Mouse (Mus musculus): Measurements from ENCODE around the gene Gas7. TPM values are rescaled to one million over a fixed set of nuclear protein-coding genes. Genes with fewer than 3 reads are reported as not detected.

Gene Gas7
- polyA plus RNA-seq (2014; fragmentation: Nextera tagmentation; extraction: Ambion mirVana), result 39.5 and 49.3 TPM in 2 replicates

- peaks cover 6% of the 10 kb centered on the region; the same call in 1 of the 2 replicates for H3K4me1 ChIP-seq (ENCODE audit: control insufficient read depth, insufficient read depth, low read length)
- ATAC-seq (peak; percentile 80), DNase-seq (ENCODE audit: low spot score) (peak; percentile 59)
- peak within 1 kb of the TSS; percentile 65 for H3K4me3 ChIP-seq (ENCODE audit: low read depth, low read length)
- H3K36me3 ChIP-seq (ENCODE audit: control insufficient read depth, insufficient read depth, low read length), result no peaks in the 10 kb centered on the region
- peaks cover 18% of the 10 kb centered on the region; the same call in 1 of the 2 replicates for H3K27me3 ChIP-seq (replicated peaks; ENCODE audit: control insufficient read depth, insufficient read depth, low read length)
- H3K9ac ChIP-seq (ENCODE audit: low read length), result peak within 1 kb of the TSS; percentile 69
- under 1% methylated on average over 76 of the region's 78 CpGs for WGBS
- no peaks in the 10 kb centered on the region for H3K9me3 ChIP-seq (replicated peaks; ENCODE audit: control insufficient read depth, low read length)
- H3K4me2 ChIP-seq (ENCODE audit: low read length), result peak within 1 kb of the TSS; percentile 98
- H3K27ac ChIP-seq (ENCODE audit: low read depth, low read length), result peak within 1 kb of the TSS; percentile 9; the same call in 1 of the 2 replicates
Observed at GRCm38 (mm10) chr11:67454874-67455526, at the start of gene Gas7. Gene Gas7, plus strand, starts transcription at chr11:67455437.

- H3K4me1 ChIP-seq (ENCODE audit: control insufficient read depth, insufficient read depth, low read length), result no peaks in the 10 kb centered on the region
- no peak overlapping the region for H3K27ac ChIP-seq (ENCODE audit: low read depth, low read length)
- H3K27me3 ChIP-seq (replicated peaks; ENCODE audit: control insufficient read depth, insufficient read depth, low read length), result no peaks in the 10 kb centered on the region
- no peak overlapping the region for H3K4me3 ChIP-seq (ENCODE audit: low read depth, low read length)
- no peak for ATAC-seq
- peak; percentile 40 for DNase-seq (ENCODE audit: low spot score)
- no peak overlapping the region for H3K4me2 ChIP-seq (ENCODE audit: low read length)
- no peak overlapping the region for H3K9ac ChIP-seq (ENCODE audit: low read length)
- H3K36me3 ChIP-seq (ENCODE audit: control insufficient read depth, insufficient read depth, low read length), result no peaks in the 10 kb centered on the region
- WGBS, result 78% methylated on average over 6 of the region's 6 CpGs
- no peaks in the 10 kb centered on the region for H3K9me3 ChIP-seq (replicated peaks; ENCODE audit: control insufficient read depth, low read length)
Observed at GRCm38 (mm10) chr11:67414346-67414940, 40.8 kb upstream of the Gas7 start.

GRCm38 (mm10) chr11:67423575-67423974 lies 31.7 kb upstream of the Gas7 start:
- WGBS, result 85% methylated on average over 13 of the region's 13 CpGs
- Histone ChIP-seq H3K27ac (ENCODE audit: low read depth, low read length) (no peak overlapping the region), H3K4me1 (ENCODE audit: control insufficient read depth, insufficient read depth, low read length) (no peaks in the 10 kb centered on the region), H3K27me3 (replicated peaks; ENCODE audit: control insufficient read depth, insufficient read depth, low read length) (no peaks in the 10 kb centered on the region), H3K36me3 (ENCODE audit: control insufficient read depth, insufficient read depth, low read length) (no peaks in the 10 kb centered on the region), H3K4me2 (ENCODE audit: low read length) (no peak overlapping the region), H3K9ac (ENCODE audit: low read length) (no peak overlapping the region), H3K4me3 (ENCODE audit: low read depth, low read length) (no peak overlapping the region), H3K9me3 (replicated peaks; ENCODE audit: control insufficient read depth, low read length) (no peaks in the 10 kb centered on the region)
- ATAC-seq (no peak), DNase-seq (ENCODE audit: low spot score) (peak; percentile 7)

DNA sequence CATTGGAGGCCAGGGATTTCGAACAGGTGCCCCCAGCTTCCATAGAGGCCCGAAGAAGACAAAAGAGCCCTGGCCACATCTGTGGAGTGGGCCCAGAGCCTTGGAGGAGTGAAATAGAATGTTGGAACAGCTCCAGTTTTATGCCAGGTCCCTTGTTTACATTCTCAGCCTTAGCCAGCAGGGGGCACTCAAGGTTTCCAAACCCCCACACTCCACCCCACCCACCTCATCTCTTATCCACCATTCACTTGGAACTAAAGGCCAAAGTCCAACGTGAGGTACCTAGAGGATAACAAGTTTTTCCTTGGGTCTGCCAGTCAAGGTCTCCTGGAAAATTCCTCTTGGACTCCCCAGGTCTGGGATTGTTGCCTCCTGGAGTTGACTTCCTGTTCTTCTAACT lies 27.0 kb upstream of the Gas7 start:
- H3K27me3 ChIP-seq (replicated peaks; ENCODE audit: control insufficient read depth, insufficient read depth, low read length), result no peaks in the 10 kb centered on the region
- H3K27ac ChIP-seq (ENCODE audit: low read depth, low read length), result no peak overlapping the region
- peaks cover 5% of the 10 kb centered on the region; the same call in 1 of the 2 replicates for H3K4me1 ChIP-seq (ENCODE audit: control insufficient read depth, insufficient read depth, low read length)
- ATAC-seq (no peak), DNase-seq (ENCODE audit: low spot score) (peak; percentile 27)
- WGBS, result 32% methylated on average over 3 of the region's 3 CpGs
- H3K36me3 ChIP-seq (ENCODE audit: control insufficient read depth, insufficient read depth, low read length), result no peaks in the 10 kb centered on the region
- H3K9me3 ChIP-seq (replicated peaks; ENCODE audit: control insufficient read depth, low read length), result no peaks in the 10 kb centered on the region
- no peak overlapping the region for H3K4me2 ChIP-seq (ENCODE audit: low read length)
- H3K9ac ChIP-seq (ENCODE audit: low read length), result no peak overlapping the region
- H3K4me3 ChIP-seq (ENCODE audit: low read depth, low read length), result no peak overlapping the region

DNA sequence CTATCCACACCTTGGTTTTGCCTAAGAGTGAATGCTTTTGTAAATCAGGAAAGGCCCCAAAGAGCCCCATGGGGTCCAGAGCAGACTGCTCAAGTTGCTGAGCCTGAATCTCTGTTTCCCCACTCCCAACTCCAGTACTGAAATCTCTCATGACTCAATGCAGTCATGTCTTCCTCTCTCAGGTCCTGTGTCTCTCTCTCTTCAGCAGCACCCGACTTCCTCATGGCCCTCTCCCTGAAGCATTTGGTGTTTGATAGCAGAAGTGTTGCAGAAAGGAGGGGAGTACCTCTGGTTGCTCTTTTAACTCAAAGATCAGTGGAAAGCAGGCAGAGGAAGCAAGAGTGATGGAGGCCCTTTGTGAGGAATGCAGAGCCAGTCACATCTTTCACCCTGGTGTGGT lies 25.4 kb upstream of the Gas7 start:
- WGBS, result 88% methylated on average over 1 of the region's 1 CpGs
- DNase-seq (ENCODE audit: low spot score) (no peak), ATAC-seq (no peak)
- no peak overlapping the region for H3K27ac ChIP-seq (ENCODE audit: low read depth, low read length)
- no peaks in the 10 kb centered on the region for H3K9me3 ChIP-seq (replicated peaks; ENCODE audit: control insufficient read depth, low read length)
- H3K36me3 ChIP-seq (ENCODE audit: control insufficient read depth, insufficient read depth, low read length), result no peaks in the 10 kb centered on the region
- H3K9ac ChIP-seq (ENCODE audit: low read length), result no peak overlapping the region
- peaks cover 5% of the 10 kb centered on the region; the same call in 1 of the 2 replicates for H3K4me1 ChIP-seq (ENCODE audit: control insufficient read depth, insufficient read depth, low read length)
- H3K4me3 ChIP-seq (ENCODE audit: low read depth, low read length), result no peak overlapping the region
- H3K4me2 ChIP-seq (ENCODE audit: low read length), result no peak overlapping the region
- no peaks in the 10 kb centered on the region for H3K27me3 ChIP-seq (replicated peaks; ENCODE audit: control insufficient read depth, insufficient read depth, low read length)

DNA sequence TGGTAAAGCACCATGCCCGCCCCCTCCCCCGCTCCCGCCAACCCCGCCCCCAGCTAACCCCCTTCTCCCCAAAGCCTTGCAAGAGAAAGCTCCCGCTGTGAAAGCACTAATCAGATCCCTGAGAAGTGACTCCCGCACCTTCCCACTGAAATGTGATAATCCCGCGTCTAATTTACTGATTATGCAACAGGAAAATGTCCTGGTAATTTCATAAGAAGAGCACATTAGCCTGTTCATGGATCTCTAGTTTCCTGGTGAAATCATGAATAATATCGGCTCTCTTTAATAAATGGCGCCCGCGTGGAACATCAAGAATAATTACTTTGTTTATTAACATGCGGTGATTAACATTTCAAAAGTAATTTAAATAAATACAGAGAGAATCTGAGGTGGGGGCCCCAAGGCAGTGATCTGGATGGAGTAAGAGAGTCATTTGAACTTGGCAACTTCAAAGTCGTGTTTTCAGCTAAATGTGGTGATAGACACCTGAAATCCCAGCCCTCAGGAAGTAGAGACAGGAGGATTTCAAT lies 24.1 kb upstream of the Gas7 start:
- Histone ChIP-seq H3K36me3 (ENCODE audit: control insufficient read depth, insufficient read depth, low read length) (no peaks in the 10 kb centered on the region), H3K4me3 (ENCODE audit: low read depth, low read length) (no peak overlapping the region), H3K9me3 (replicated peaks; ENCODE audit: control insufficient read depth, low read length) (no peaks in the 10 kb centered on the region), H3K9ac (ENCODE audit: low read length) (no peak overlapping the region), H3K27ac (ENCODE audit: low read depth, low read length) (no peak overlapping the region), H3K4me2 (ENCODE audit: low read length) (peak overlapping the region; percentile 33), H3K27me3 (replicated peaks; ENCODE audit: control insufficient read depth, insufficient read depth, low read length) (no peaks in the 10 kb centered on the region), H3K4me1 (ENCODE audit: control insufficient read depth, insufficient read depth, low read length) (peaks cover 5% of the 10 kb centered on the region; the same call in 1 of the 2 replicates)
- ATAC-seq, result 0 out of 2 replicates have a peak, but pooled peaks have one; percentile 48
- WGBS, result 8% methylated on average over 14 of the region's 14 CpGs
- peak; percentile 53 for DNase-seq (ENCODE audit: low spot score)

DNA sequence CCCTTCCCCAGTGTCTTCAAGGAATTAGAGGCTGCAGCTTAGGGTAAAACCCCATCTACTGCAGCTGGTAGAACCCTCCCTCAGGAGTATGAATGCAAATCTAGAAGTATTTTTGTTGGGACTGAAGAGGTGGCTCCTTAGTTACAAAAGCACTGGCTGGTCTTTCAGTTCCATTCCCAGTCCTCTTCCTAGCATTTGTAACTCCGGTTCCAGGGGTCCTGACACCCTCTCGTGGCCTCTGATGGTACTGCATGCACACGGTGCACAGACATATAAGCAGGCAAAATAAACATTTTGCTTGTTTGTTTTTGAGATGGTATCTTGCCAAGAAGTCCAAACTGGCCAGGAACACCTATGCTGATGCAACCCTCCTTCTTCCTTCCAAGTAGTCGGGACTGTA lies 23.4 kb upstream of the Gas7 start:
- WGBS, result 68% methylated on average over 4 of the region's 4 CpGs
- H3K4me2 ChIP-seq (ENCODE audit: low read length), result no peak overlapping the region
- no peaks in the 10 kb centered on the region for H3K9me3 ChIP-seq (replicated peaks; ENCODE audit: control insufficient read depth, low read length)
- no peak overlapping the region for H3K4me3 ChIP-seq (ENCODE audit: low read depth, low read length)
- no peaks in the 10 kb centered on the region for H3K27me3 ChIP-seq (replicated peaks; ENCODE audit: control insufficient read depth, insufficient read depth, low read length)
- no peaks in the 10 kb centered on the region for H3K36me3 ChIP-seq (ENCODE audit: control insufficient read depth, insufficient read depth, low read length)
- H3K9ac ChIP-seq (ENCODE audit: low read length), result no peak overlapping the region
- H3K4me1 ChIP-seq (ENCODE audit: control insufficient read depth, insufficient read depth, low read length), result peaks cover 5% of the 10 kb centered on the region; the same call in 1 of the 2 replicates
- DNase-seq (ENCODE audit: low spot score) (no peak), ATAC-seq (no peak)
- no peak overlapping the region for H3K27ac ChIP-seq (ENCODE audit: low read depth, low read length)

- Histone ChIP-seq H3K4me3 (ENCODE audit: low read depth, low read length) (no peak overlapping the region), H3K36me3 (ENCODE audit: control insufficient read depth, insufficient read depth, low read length) (no peaks in the 10 kb centered on the region), H3K9ac (ENCODE audit: low read length) (no peak overlapping the region), H3K4me2 (ENCODE audit: low read length) (no peak overlapping the region), H3K9me3 (replicated peaks; ENCODE audit: control insufficient read depth, low read length) (no peaks in the 10 kb centered on the region), H3K27ac (ENCODE audit: low read depth, low read length) (no peak overlapping the region), H3K4me1 (ENCODE audit: control insufficient read depth, insufficient read depth, low read length) (peaks cover 5% of the 10 kb centered on the region; the same call in 1 of the 2 replicates), H3K27me3 (replicated peaks; ENCODE audit: control insufficient read depth, insufficient read depth, low read length) (no peaks in the 10 kb centered on the region)
- ATAC-seq, result no peak
- DNase-seq (ENCODE audit: low spot score), result no peak
- 90% methylated on average over 5 of the region's 5 CpGs for WGBS
Observed at GRCm38 (mm10) chr11:67433763-67434162, 21.5 kb upstream of the Gas7 start.

- DNase-seq (ENCODE audit: low spot score), result no peak
- H3K36me3 ChIP-seq (ENCODE audit: control insufficient read depth, insufficient read depth, low read length), result no peaks in the 10 kb centered on the region
- 93% methylated on average over 5 of the region's 5 CpGs for whole genome bisulfite sequencing
- no peak for ATAC-seq
- no peak overlapping the region for H3K9ac ChIP-seq (ENCODE audit: low read length)
- H3K9me3 ChIP-seq (replicated peaks; ENCODE audit: control insufficient read depth, low read length), result no peaks in the 10 kb centered on the region
- H3K27ac ChIP-seq (ENCODE audit: low read depth, low read length), result no peak overlapping the region
- no peak overlapping the region for H3K4me3 ChIP-seq (ENCODE audit: low read depth, low read length)
- no peaks in the 10 kb centered on the region for H3K27me3 ChIP-seq (replicated peaks; ENCODE audit: control insufficient read depth, insufficient read depth, low read length)
- no peak overlapping the region for H3K4me2 ChIP-seq (ENCODE audit: low read length)
- no peaks in the 10 kb centered on the region for H3K4me1 ChIP-seq (ENCODE audit: control insufficient read depth, insufficient read depth, low read length)
Observed at GRCm38 (mm10) chr11:67438746-67439145, 16.5 kb upstream of the Gas7 start.

Data from forebrain, embryonic 14.5 days (tissue).